Mouse (Mus musculus): Measurements from ENCODE around the gene Tnfsfm13.

Tnfsfm13 gene

DNA sequence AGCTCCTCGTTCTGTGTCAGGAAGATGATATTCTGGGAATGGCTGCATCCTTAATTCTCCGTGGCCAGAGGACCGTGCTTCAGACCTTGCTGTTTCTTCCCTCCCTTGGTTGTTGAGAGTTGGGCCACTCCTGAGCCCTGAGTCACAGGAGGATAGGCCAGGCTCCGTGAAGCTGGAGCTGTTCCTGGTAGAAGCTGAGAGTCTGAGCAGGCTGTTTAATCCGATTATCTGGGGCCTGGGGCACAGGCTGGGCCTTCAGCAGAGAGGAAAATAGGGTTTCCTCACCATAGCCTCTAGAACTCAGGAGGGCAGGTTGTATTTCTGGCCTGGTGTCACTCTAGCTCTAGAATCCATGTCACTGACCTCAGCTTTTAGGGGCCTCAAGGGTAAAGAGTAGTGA is 42.5 kb downstream of the Tnfsfm13 start:
- no peak for DNase-seq (ENCODE audit: low read depth)

DNA sequence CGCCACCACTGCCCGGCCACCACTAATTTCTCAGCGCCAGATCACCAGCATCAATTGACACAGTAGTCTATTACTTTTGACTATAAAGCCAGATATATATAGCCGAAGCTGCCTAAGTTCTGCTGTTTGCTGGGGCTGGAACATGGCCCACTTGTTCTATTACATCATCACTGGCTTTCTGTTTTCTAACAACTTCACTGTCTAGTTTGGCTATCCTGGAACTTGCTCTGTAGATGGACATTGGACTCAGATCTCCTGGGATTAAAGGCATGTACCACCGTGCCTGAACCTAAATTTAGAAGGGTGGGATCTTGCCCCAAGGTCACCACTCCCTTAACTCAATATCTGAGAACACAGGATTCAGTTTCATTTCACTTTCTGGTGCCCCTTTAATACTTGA is 50.0 kb downstream of the Tnfsfm13 start:
- DNase-seq (ENCODE audit: low read depth): no peak

DNA sequence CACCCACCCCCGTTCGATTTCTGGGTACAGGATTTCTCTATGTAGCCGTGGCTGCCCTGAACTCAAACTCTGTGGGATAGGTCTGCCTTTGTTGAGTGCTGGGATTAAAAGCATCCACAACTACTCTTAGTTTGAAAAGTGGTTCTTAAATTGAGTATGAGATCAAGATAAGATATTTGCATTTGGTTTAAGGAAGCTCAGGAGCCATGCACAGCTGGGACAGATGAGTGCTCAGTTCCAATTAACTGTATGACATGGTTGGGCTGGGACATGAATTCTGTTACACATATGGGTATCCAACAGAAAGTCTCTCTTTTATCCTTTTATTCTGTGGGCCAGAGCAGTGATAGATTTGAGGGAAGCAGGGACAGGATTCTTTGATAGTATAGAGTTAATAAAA is 60.4 kb downstream of the Tnfsfm13 start:
- DNase-seq (ENCODE audit: low read depth): no peak

DNA sequence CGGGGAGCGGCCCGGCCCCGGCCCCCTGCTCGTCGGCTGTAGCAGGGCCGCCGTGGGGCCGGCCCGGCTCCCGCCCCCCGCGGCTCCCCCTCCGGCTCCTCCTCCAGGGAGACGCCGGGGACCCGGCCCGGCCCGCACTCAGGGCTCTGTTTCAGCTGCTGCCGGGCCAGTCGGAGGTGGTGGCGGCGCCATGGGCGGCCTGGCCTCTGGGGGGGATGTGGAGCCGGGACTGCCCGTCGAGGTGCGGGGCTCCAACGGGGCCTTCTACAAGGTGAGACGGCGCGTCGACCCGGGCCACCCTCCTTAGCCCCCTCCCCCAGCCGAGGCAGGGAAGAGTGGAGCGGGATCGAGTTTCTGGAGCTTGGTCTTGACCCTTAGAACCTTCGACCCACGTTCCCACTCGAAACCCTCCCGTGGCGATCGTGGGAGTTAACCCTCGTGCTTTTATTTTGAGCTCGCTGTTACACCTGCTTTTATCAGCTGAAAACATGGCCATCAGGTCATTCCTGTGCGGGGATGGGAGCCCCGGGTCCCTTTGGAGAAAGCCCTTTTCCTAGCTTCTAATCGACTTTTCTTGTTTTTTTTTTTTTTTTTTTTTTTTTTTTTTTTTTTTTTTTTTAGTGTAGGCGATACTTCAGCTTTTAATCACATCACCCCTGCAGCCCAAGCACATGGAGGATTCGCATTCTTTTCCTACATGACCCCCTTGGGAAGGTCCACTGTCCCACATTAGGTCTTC is 62.6 kb downstream of the Tnfsfm13 start:
- DNase-seq (ENCODE audit: low read depth): no peak

Measured in fibroblast of lung, adult 2 months (primary cell).